Mouse (Mus musculus) liver, adult 2 months (tissue): ENCODE data around the gene Mgat5b.

Experiments
- CTCF ChIP-seq: fragments of 200-500 bp; IDR thresholded peaks from 2 replicates; pipeline ENCODE4 v1.5.1; 2011; ENCODE audit warnings: low read depth, low read length, control low read depth
- POLR2A ChIP-seq: fragments of 200-500 bp; IDR thresholded peaks from 2 replicates; pipeline ENCODE4 v1.6.1; 2011; ENCODE audit warnings: low read length, control low read depth; ENCODE audit not compliant: insufficient read depth; ENCODE audit errors: extremely low read depth

GRCm38 (mm10) chr11:116994095-116994582, 75.5 kb downstream of the Mgat5b start:
- peak; percentile 57 for TF ChIP-seq CTCF
- TF ChIP-seq POLR2A, result no peak
